Mouse (Mus musculus): ENCODE measurements at regions not wholly inside any gene's neighbourhood (a gene's known extent, or its start where the extent isn't known, plus 50 kb on each side); places are given as distances from the start of the nearest gene placed in this dataset.

- TF ChIP-seq CTCF (IDR thresholded peaks at IDR 0.05; ENCODE audit: low read depth) (no peak), EP300 (IDR thresholded peaks at IDR 0.05; ENCODE audit: low read depth) (no peak)
These were observed 92.8 kb upstream of the Serbp1 start for GRCm38 (mm10) chr6:67144946-67145716.

Measured in heart, postnatal 0 days (tissue).